ENCODE assay signal across 9 mouse cellular contexts in the genomic region with DNA sequence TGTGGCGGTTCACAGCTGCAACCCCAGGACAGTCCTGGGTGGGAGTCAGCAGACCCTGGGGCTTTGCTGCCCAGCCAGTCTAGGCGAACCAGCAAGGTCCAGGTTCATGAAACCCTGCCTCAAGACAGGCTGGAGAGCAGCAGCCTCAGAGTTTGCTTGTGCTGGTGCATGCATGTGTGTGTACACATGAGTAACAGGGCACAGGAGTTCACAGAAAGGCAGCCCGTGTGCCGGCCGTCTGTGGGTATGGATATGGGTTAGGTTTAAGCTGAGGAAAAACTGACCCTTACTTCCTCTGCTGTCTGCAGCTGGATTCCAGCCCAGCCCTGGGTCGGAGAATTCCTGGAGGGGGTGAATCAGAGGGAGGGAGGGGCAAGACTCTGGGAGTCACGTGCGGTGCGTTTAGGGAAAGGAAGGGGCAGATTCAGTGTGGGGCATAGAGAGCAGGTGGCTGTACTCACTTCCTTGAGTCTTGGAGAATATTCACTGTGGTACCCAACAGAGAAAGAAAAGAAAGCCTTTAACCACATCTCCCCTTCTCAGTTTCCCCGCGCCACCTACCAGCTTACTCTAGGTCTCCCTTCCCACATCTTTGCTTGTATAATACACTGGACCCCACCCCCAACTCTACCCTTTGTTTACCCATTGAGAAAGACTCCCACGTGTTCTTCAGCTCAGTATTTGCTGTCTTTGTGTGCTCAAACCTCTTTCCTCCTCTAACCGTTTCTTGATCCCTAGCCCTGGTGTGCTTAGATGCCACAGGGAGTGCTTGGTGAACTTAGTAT. TPM values are rescaled to one million over a fixed set of nuclear protein-coding genes. Genes with fewer than 3 reads are reported as not detected.
A peak's percentile ranks its signal among the peaks of the same experiment; 100 is the strongest.
DNase-seq lines count a peak whose midpoint lies in the region; TF ChIP-seq lines count a peak whose summit lies in the region.
"Had no signal": no experiment of that assay in that cellular context is flagged by ENCODE, and none has a peak within 500 bp of the region (broad histone marks: within the 10 kb centered on the region; RNA-seq: fewer than 3 reads in every experiment).

No protein-coding gene starts in this region.

- TF ChIP-seq CTCF in embryonic fibroblast, embryonic 13.5 days (IDR thresholded peaks at IDR 0.05; ENCODE audit: borderline replicate concordance, insufficient read depth, low read length): no peak

- H3K4me1 ChIP-seq in embryonic fibroblast, embryonic 13.5 days (ENCODE audit: control insufficient read depth, insufficient read depth, low read length): peaks cover 15% of the 10 kb centered on the region

- peak; percentile 28 for DNase-seq in ovary, adult 18-20 months (ENCODE audit: low spot score)
- no peak for DNase-seq in ovary, postnatal 36 days (ENCODE audit: low spot score)
- peak; percentile 74 to 81 for DNase-seq in kidney, postnatal 4 days
- DNase-seq in yolk sac, embryonic 10.5 days (ENCODE audit: low spot score): peak; percentile 88
- DNase-seq in spleen, adult 18-20 months: no peak
- no peak for DNase-seq in right cerebral cortex, adult 2 months (ENCODE audit: low spot score in 2 of 2)
- no peak for DNase-seq in right cerebral cortex, adult 18-20 months

- no peak overlapping the region for H3K4me3 ChIP-seq in embryonic fibroblast, embryonic 13.5 days (ENCODE audit: insufficient read depth, low read length)
- H3K4me3 ChIP-seq: megakaryocyte, embryonic 14.5 days had no signal

- H3K27ac ChIP-seq in embryonic fibroblast, embryonic 13.5 days (ENCODE audit: insufficient read depth, low read length): peak overlapping the region; percentile 77

- TF ChIP-seq POLR2A in embryonic fibroblast, embryonic 13.5 days (IDR thresholded peaks at IDR 0.05; ENCODE audit: low read depth, low read length): no peak

RNA-seq across cellular contexts. Expression of a gene that starts 1.6 kb away (rescaled TPM):
- not detected in 2 replicates for polyA plus RNA-seq in embryonic fibroblast, embryonic 13.5 days (2011; ENCODE audit: insufficient read length, low read depth, missing spikeins)

RNA-seq across cellular contexts. Expression of a gene that starts 15.0 kb away (rescaled TPM):
- 6.8 and 7.1 TPM in 2 replicates for polyA plus RNA-seq in embryonic fibroblast, embryonic 13.5 days (2011; ENCODE audit: insufficient read length, low read depth, missing spikeins)

RNA-seq across cellular contexts. Expression of a gene that starts 19.2 kb away (rescaled TPM):
- polyA plus RNA-seq in embryonic fibroblast, embryonic 13.5 days (2011; ENCODE audit: insufficient read length, low read depth, missing spikeins): 19.8 and 24.5 TPM in 2 replicates

RNA-seq across cellular contexts. Expression of a gene that starts 27.7 kb away (rescaled TPM):
- polyA plus RNA-seq in embryonic fibroblast, embryonic 13.5 days (2011; ENCODE audit: insufficient read length, low read depth, missing spikeins): 57.3 and 63.5 TPM in 2 replicates

RNA-seq across cellular contexts. Expression of a gene that starts 35.7 kb away (rescaled TPM):
- 861 and 978 TPM in 2 replicates for polyA plus RNA-seq in embryonic fibroblast, embryonic 13.5 days (2011; ENCODE audit: insufficient read length, low read depth, missing spikeins)

Comparison
In these comparisons a context has a peak if more than half of its experiments do, and no peak if none do; other contexts are left out.
1. DNase-seq: peak in ovary, adult 18-20 months (single experiment), kidney, postnatal 4 days (2 of 2) and yolk sac, embryonic 10.5 days (single experiment); none in ovary, postnatal 36 days (single experiment), spleen, adult 18-20 months (0 of 2), right cerebral cortex, adult 2 months (0 of 2) and right cerebral cortex, adult 18-20 months (single experiment).